Mouse (Mus musculus) heart, adult 2 months (tissue): ENCODE data around the gene Pycr1.

Experiments
- CTCF ChIP-seq: fragments of 200-600 bp; IDR thresholded peaks from 2 replicates; pipeline ENCODE4 v1.8.1; 2022; ENCODE audit warnings: antibody characterized with exemption, mild to moderate bottlenecking, moderate library complexity
- EP300 ChIP-seq: fragments of 200-500 bp; IDR thresholded peaks from 2 replicates; pipeline ENCODE4 v1.6.1; 2011; ENCODE audit warnings: low read depth, low read length, control low read depth; ENCODE audit not compliant: insufficient read depth
- POLR2A ChIP-seq: fragments of 200-500 bp; IDR thresholded peaks from 2 replicates; pipeline ENCODE4 v1.6.1; 2011; ENCODE audit warnings: mild to moderate bottlenecking, low read depth, low read length, control low read depth; ENCODE audit not compliant: insufficient read depth

DNA sequence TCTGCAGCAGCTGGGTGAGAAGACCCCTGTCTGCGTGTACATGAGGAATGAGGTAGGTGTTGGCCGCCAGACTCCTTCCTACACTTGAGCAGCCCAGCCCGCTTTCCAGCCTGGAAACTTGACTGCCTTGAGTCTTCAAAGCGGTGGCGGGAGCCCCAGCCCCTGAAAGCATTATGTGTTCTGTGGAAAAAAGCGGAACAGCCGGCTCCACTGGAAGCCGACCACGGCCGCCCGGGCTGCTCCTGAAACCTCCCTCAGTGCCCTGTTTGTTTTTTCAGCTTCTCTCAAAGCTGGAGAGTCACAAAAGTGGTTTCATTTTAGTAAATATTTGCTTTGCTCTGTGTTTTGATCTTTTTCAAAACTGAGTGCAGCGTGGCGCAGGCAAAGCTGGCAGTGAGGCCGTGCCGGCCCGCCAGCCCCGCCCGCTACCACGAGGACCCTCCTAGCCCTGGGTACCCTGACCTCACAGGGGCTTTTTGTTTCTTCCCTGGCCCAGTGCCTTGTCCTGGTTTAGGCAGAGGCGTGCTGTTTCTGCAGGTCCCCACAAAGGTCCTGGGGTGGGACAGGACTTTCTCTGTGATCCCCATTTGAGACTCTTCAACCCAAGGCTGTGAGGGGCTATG lies 43.2 kb upstream of the Pycr1 start:
- TF ChIP-seq POLR2A (no peak), EP300 (no peak), CTCF (no peak)
